Mouse (Mus musculus) brain, embryonic 18.5 days (tissue): ENCODE results near the gene Srl.
"Not testable (repeated sequence)": the region's sequence is repeated elsewhere in the genome, so short reads cannot be mapped to it uniquely, and the experiment has no call there.

Source experiments
- DNase-seq: peaks from one replicate; pipeline ENCODE4 v3.0.0-alpha.2; 2012; ENCODE audit warnings: low read depth, low spot score

Srl gene

GRCm38 (mm10) chr16:4474040-4474881, 67.4 kb downstream of the Srl start:
- DNase-seq = not testable (repeated sequence)

GRCm38 (mm10) chr16:4473231-4473630, 68.4 kb downstream of the Srl start:
- DNase-seq = no peak

GRCm38 (mm10) chr16:4472687-4473086, 68.9 kb downstream of the Srl start:
- DNase-seq = no peak

GRCm38 (mm10) chr16:4469599-4470352, 71.8 kb downstream of the Srl start:
- no peak for DNase-seq

GRCm38 (mm10) chr16:4464529-4465089, 77.0 kb downstream of the Srl start:
- no peak for DNase-seq

GRCm38 (mm10) chr16:4457927-4458326, 83.7 kb downstream of the Srl start:
- DNase-seq = no peak

GRCm38 (mm10) chr16:4456391-4456790, 85.2 kb downstream of the Srl start:
- no peak for DNase-seq

GRCm38 (mm10) chr16:4455693-4456092, 85.9 kb downstream of the Srl start:
- no peak for DNase-seq

GRCm38 (mm10) chr16:4454563-4454962, 87.1 kb downstream of the Srl start:
- DNase-seq = no peak

- DNase-seq = no peak
Measured at GRCm38 (mm10) chr16:4449418-4449817, 92.2 kb downstream of the Srl start.

- no peak for DNase-seq
Measured at GRCm38 (mm10) chr16:4448235-4448634, 93.4 kb downstream of the Srl start.

GRCm38 (mm10) chr16:4446395-4446794, 95.2 kb downstream of the Srl start:
- DNase-seq = no peak

- no peak for DNase-seq
Measured at GRCm38 (mm10) chr16:4444378-4444777, 97.2 kb downstream of the Srl start.

- no peak for DNase-seq
Measured at GRCm38 (mm10) chr16:4439302-4440066, 102.1 kb downstream of the Srl start.

GRCm38 (mm10) chr16:4436738-4437137, 104.9 kb downstream of the Srl start:
- DNase-seq = no peak

- no peak for DNase-seq
Measured at GRCm38 (mm10) chr16:4435371-4435770, 106.2 kb downstream of the Srl start.

- no peak for DNase-seq
Measured at GRCm38 (mm10) chr16:4431841-4432240, 109.8 kb downstream of the Srl start.

GRCm38 (mm10) chr16:4431013-4431412, 110.6 kb downstream of the Srl start:
- DNase-seq = no peak

GRCm38 (mm10) chr16:4430232-4430631, 111.4 kb downstream of the Srl start:
- no peak for DNase-seq
